Mouse (Mus musculus) midbrain, embryonic 11.5 days (tissue): ENCODE data around the gene Hoxb5. TPM values are rescaled to one million over a fixed set of nuclear protein-coding genes. Genes with fewer than 3 reads are reported as not detected.
A peak's percentile ranks its signal among the peaks of the same experiment; 100 is the strongest.

Experiments
- ATAC-seq: fragments of 200-750 bp; cut with Nextera tagmentation; 2 replicates; pipeline ENCODE4 v1.8.0; 2017; ENCODE audit warnings: moderate TSS enrichment, moderate library complexity; ENCODE audit not compliant: low FRiP score
- DNase-seq: peaks from one replicate; pipeline ENCODE4 v3.0.0; 2015; ENCODE audit warnings: low spot score; ENCODE audit errors: missing footprints
- H3K27ac ChIP-seq: fragments of 300-500 bp; sonication (generic); 2 replicates; pipeline ENCODE4 v1.5.1; 2014; ENCODE audit warnings: low read depth, low read length
- H3K27me3 ChIP-seq: fragments of 300-500 bp; sonication (generic); 2 replicates; pipeline ENCODE4 v1.6.1; 2014; ENCODE audit warnings: mild to moderate bottlenecking, low read length, moderate library complexity, mixed read lengths; ENCODE audit not compliant: control insufficient read depth, insufficient read depth
- H3K36me3 ChIP-seq: fragments of 300-500 bp; sonication (generic); 2 replicates; pipeline ENCODE4 v1.6.1; 2014; ENCODE audit warnings: mild to moderate bottlenecking, low read length, moderate library complexity, mixed read lengths; ENCODE audit not compliant: control insufficient read depth, insufficient read depth
- H3K4me1 ChIP-seq: fragments of 300-500 bp; sonication (generic); 2 replicates; pipeline ENCODE4 v1.6.1; 2014; ENCODE audit warnings: low read length; ENCODE audit not compliant: control insufficient read depth, insufficient read depth
- H3K4me2 ChIP-seq: fragments of 300-500 bp; sonication (generic); 2 replicates; pipeline ENCODE4 v1.6.1; 2014; ENCODE audit warnings: mild to moderate bottlenecking, moderate library complexity
- H3K4me3 ChIP-seq: fragments of 300-500 bp; sonication (generic); 2 replicates; pipeline ENCODE4 v1.5.1; 2014; ENCODE audit warnings: low read depth, low read length
- H3K9ac ChIP-seq: fragments of 300-500 bp; sonication (generic); 2 replicates; pipeline ENCODE4 v1.6.1; 2014; ENCODE audit warnings: low read length
- H3K9me3 ChIP-seq: fragments of 300-500 bp; sonication (generic); 2 replicates; pipeline ENCODE4 v1.6.1; 2016; ENCODE audit warnings: low read length; ENCODE audit not compliant: control insufficient read depth
- WGBS: fragments of 180-500 bp; shearing (Covaris S2); extraction: QIAGEN DNeasy Blood & Tissue Kit; methylation state at CpG from one replicate; pipeline ENCODE4 v1.1.7; 2014; 5-methylcytosine and 5-hydroxymethylcytosine counted together
- polyA plus RNA-seq: library from polyadenylated mRNA; unstranded; fragments of >200 nt; fragmentation: Nextera tagmentation; extraction: Ambion mirVana; gene quantifications from 2 replicates; pipeline ENCODE4 v1.2.1, GENCODE M21; 2014

Hoxb5 gene
- polyA plus RNA-seq, 1 experiment from 2014 or later, result not detected

GRCm38 (mm10) chr11:96314671-96315343, 11.7 kb downstream of the Hoxb5 start:
- peaks cover 100% of the 10 kb centered on the region for H3K27me3 ChIP-seq
- no peak overlapping the region for H3K9ac ChIP-seq
- ATAC-seq (no peak), DNase-seq (no peak)
- H3K4me2 ChIP-seq, result no peak overlapping the region
- H3K27ac ChIP-seq, result no peak overlapping the region
- H3K36me3 ChIP-seq, result no peaks in the 10 kb centered on the region
- no peak overlapping the region for H3K4me3 ChIP-seq
- under 1% methylated on average over 34 of the region's 34 CpGs for WGBS
- no peaks in the 10 kb centered on the region for H3K9me3 ChIP-seq
- H3K4me1 ChIP-seq, result peaks cover 7% of the 10 kb centered on the region

DNA sequence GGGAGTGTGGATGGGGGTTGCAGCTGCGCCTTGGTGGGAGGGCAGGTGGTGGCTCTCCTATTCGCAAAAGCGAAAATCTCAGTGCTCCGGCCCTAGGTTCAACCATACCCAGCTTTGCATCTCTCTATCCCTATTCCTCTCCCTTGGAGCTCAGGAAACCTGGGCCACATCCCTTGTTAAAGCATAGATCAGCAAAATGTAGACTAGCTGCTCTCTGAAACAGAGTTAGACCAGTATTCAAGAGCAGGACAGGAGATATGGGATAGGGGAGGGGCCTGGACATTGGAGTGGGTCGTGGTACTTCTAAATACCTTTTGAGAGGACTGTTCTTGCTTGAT, 12.2 kb downstream of the Hoxb5 start:
- peaks cover 100% of the 10 kb centered on the region for H3K27me3 ChIP-seq
- no peak for ATAC-seq
- H3K9ac ChIP-seq, result no peak overlapping the region
- peaks cover 7% of the 10 kb centered on the region for H3K4me1 ChIP-seq
- no peaks in the 10 kb centered on the region for H3K9me3 ChIP-seq
- no peak overlapping the region for H3K4me3 ChIP-seq
- no peak overlapping the region for H3K27ac ChIP-seq
- H3K36me3 ChIP-seq, result no peaks in the 10 kb centered on the region
- peak; percentile 94 for DNase-seq
- H3K4me2 ChIP-seq, result no peak overlapping the region
- WGBS, result 2% methylated on average over 5 of the region's 5 CpGs

- Histone ChIP-seq H3K4me2 (no peak overlapping the region), H3K27me3 (peaks cover 100% of the 10 kb centered on the region), H3K36me3 (no peaks in the 10 kb centered on the region), H3K27ac (no peak overlapping the region), H3K4me3 (no peak overlapping the region), H3K9ac (no peak overlapping the region), H3K9me3 (no peaks in the 10 kb centered on the region), H3K4me1 (peaks cover 5% of the 10 kb centered on the region)
- DNase-seq (peak; percentile 94), ATAC-seq (no peak)
- 7% methylated on average over 18 of the region's 18 CpGs for WGBS
Observed at GRCm38 (mm10) chr11:96316696-96317607, 13.8 kb downstream of the Hoxb5 start.

DNA sequence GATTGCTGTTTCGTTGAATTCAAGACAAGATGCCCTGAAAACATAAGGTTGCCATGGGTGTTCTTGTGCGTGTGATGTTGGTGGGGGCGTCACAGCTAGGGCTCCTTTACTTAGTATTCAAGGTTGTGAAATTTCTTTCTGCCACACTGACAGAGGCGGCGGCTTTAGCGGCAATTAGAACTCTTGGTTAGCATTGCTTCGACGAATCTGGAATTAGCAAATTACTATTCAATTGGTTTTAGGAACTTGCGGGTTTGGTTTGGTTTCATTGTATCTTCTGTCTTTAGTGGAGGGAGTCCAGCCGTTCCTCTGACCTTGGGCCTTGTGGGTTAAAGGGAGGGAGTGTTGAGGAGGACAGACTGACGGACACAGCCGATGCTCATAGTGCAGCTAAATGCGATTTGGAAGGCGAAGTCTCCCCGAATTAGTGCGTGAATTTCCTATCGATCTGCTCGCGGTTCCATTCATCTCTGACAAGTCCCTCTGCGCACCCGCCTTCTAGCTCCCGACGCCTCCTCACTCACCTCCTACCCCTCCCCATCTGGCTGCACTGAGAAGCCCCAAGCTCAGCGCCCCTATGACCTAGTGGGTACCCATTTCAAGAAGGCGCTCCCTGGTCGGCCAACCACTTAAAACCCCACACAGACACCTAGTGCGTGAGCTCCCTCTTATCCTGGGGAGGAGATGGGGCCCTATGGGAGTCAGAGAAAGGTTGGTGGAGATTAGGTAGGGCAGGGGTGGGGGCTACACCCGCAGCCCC, 14.7 kb downstream of the Hoxb5 start, which contains the start of gene Hoxb4:
Gene Hoxb4 (plus strand): TSS at position 660 of the 760 bp plus-strand sequence.
- H3K36me3 ChIP-seq, result no peaks in the 10 kb centered on the region
- peak within 1 kb of the TSS; percentile 24 for H3K4me3 ChIP-seq
- H3K9me3 ChIP-seq, result no peaks in the 10 kb centered on the region
- no peak; the same call in 1 of the 2 replicates for ATAC-seq
- H3K4me1 ChIP-seq, result peaks cover 5% of the 10 kb centered on the region
- WGBS, result 2% methylated on average over 28 of the region's 28 CpGs
- H3K9ac ChIP-seq, result no peak within 1 kb of the TSS
- peaks cover 100% of the 10 kb centered on the region for H3K27me3 ChIP-seq
- peak within 1 kb of the TSS; percentile 39 for H3K4me2 ChIP-seq
- H3K27ac ChIP-seq, result no peak within 1 kb of the TSS
- DNase-seq, result peak; percentile 95

DNA sequence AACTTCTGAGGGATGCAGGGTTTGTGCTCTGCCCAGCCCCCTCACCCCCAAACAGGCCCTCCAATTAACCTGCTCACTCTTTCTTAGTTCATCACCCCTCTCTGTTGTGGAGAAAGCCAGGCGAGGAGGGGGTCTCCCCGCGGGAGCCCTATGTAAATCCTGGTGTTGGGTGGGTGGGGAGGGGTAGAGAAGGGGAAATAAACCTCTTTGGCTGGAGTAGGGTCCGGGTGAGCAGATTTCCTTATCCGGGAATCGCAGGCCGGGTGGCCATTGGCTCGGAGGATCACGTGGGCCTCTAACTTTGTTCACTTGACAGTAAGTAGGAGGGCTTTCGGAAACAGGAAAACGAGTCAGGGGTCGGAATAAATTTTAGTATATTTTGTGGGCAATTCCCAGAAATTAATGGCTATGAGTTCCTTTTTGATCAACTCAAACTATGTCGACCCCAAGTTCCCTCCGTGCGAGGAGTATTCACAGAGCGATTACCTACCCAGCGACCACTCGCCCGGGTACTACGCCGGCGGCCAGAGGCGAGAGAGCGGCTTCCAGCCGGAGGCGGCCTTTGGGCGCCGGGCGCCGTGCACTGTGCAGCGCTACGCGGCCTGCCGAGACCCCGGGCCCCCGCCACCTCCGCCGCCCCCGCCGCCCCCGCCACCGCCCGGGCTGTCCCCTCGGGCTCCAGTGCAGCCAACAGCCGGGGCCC, 15.4 kb downstream of the Hoxb5 start:
- DNase-seq (no peak), ATAC-seq (no peak; the same call in 1 of the 2 replicates)
- Histone ChIP-seq H3K27me3 (peaks cover 100% of the 10 kb centered on the region), H3K4me2 (peak overlapping the region; percentile 39), H3K4me3 (peak overlapping the region; percentile 24), H3K9ac (no peak overlapping the region), H3K27ac (no peak overlapping the region), H3K36me3 (no peaks in the 10 kb centered on the region), H3K4me1 (peaks cover 5% of the 10 kb centered on the region), H3K9me3 (no peaks in the 10 kb centered on the region)
- WGBS, result under 1% methylated on average over 44 of the region's 45 CpGs

DNA sequence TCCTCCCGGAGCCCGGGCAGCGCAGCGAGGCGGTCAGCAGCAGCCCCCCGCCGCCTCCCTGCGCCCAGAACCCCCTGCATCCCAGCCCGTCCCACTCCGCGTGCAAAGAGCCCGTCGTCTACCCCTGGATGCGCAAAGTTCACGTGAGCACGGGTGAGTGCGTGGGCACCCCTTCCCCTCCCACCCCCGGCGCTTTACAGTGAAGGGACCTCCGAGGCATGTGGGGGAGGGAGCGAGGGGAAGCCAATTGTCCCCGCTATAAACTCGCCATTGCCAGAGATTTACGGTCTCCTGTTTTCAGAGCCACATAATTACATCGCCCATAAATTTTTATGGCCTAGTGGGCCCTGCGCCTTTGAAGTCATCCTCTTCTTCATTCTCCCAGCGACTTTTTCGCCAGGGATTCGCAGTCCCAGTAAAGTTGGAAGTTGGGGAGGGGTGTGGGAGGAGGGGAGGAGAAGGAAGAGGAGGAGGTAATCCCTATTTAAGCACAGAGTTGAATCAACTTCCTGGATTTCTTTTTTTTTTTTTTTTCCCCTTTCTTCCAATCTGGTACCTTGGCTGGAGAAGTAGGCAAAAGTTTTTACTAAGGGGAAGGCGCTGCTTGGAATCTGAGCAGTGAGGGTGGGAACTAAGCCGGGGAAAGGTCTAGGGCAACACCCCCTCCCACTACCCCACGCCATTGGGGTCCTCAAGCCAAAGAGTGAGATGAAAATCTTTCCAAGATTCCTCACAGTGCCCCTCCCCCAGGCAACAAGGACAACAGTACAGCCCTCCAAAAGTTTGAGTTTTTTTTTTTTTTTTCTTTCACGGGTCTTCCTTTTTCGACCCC, 16.2 kb downstream of the Hoxb5 start:
- ATAC-seq, result no peak
- no peaks in the 10 kb centered on the region for H3K36me3 ChIP-seq
- peak overlapping the region; percentile 24 for H3K4me3 ChIP-seq
- H3K4me2 ChIP-seq, result peak overlapping the region; percentile 39
- no peaks in the 10 kb centered on the region for H3K9me3 ChIP-seq
- peaks cover 100% of the 10 kb centered on the region for H3K27me3 ChIP-seq
- under 1% methylated on average over 34 of the region's 34 CpGs for WGBS
- H3K27ac ChIP-seq, result no peak overlapping the region
- peak; percentile 94 for DNase-seq
- H3K4me1 ChIP-seq, result peaks cover 5% of the 10 kb centered on the region
- no peak overlapping the region for H3K9ac ChIP-seq

DNA sequence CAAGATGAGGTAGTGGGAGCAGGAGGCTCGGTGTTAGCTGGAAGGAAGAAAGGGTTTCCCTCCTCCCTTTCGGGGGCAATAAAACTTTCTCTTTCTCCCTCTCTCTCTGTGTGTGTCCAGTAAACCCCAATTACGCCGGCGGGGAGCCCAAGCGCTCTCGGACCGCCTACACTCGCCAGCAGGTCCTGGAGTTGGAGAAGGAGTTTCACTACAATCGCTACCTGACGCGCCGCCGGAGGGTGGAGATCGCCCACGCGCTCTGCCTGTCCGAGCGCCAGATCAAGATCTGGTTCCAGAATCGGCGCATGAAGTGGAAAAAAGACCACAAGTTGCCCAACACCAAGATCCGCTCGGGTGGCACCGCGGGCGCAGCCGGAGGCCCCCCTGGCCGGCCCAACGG, 16.8 kb downstream of the Hoxb5 start:
- Histone ChIP-seq H3K4me3 (no peak overlapping the region), H3K27me3 (peaks cover 100% of the 10 kb centered on the region), H3K9me3 (no peaks in the 10 kb centered on the region), H3K4me1 (peaks cover 5% of the 10 kb centered on the region), H3K9ac (no peak overlapping the region), H3K27ac (no peak overlapping the region), H3K36me3 (no peaks in the 10 kb centered on the region), H3K4me2 (no peak overlapping the region)
- ATAC-seq (no peak), DNase-seq (no peak)
- WGBS, result under 1% methylated on average over 28 of the region's 29 CpGs

- Histone ChIP-seq H3K36me3 (no peaks in the 10 kb centered on the region), H3K4me3 (no peak overlapping the region), H3K4me1 (peaks cover 5% of the 10 kb centered on the region), H3K4me2 (no peak overlapping the region), H3K9ac (no peak overlapping the region), H3K27me3 (peaks cover 100% of the 10 kb centered on the region), H3K9me3 (no peaks in the 10 kb centered on the region), H3K27ac (no peak overlapping the region)
- ATAC-seq, result no peak
- DNase-seq, result no peak
- 2% methylated on average over 17 of the region's 17 CpGs for WGBS
Observed at GRCm38 (mm10) chr11:96320688-96321087, 17.6 kb downstream of the Hoxb5 start.
